Mouse (Mus musculus): ENCODE measurements around the gene Slc13a5. TPM values are rescaled to one million over a fixed set of nuclear protein-coding genes. Genes with fewer than 3 reads are reported as not detected.

Gene Slc13a5
- polyA plus RNA-seq, 1 experiment: 0.27 TPM

DNA sequence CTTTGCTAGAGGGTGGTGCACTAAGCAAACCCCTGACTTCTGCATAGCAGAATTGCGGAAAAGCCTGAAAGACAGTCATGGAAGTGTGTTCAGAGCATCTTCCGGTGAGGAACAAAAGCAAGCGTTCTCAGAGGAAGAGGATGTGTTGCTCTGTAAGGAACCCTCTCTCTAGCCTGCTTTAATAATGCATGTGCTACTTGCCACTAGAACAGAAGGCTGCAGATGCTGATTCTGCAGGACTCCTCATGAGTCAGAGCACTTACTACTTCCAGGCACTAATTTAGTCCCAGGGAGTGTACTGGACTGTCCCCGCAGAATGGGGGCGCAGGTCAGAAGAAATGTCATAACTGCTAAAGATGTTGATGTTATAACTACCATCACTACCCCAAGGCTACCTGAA, 49.9 kb downstream of the Slc13a5 start:
- 64% methylated on average over 5 of the region's 5 CpGs for WGBS
- no peak overlapping the region for H3K27ac ChIP-seq (ENCODE audit: insufficient read depth, low read depth, low read length)
- no peaks in the 10 kb centered on the region; the same call in 1 of the 2 replicates for H3K4me1 ChIP-seq (ENCODE audit: control insufficient read depth, insufficient read depth, low read length)
- no peaks in the 10 kb centered on the region for H3K36me3 ChIP-seq (ENCODE audit: control insufficient read depth, insufficient read depth, low read length)
- TF ChIP-seq POLR2A (IDR thresholded peaks at IDR 0.05; ENCODE audit: low read depth, low read length) (no peak), CTCF (conservative IDR thresholded peaks at IDR 0.05; ENCODE audit: insufficient read depth, insufficient read length, low read depth, low read length) (no peak)
- H3K27me3 ChIP-seq (replicated peaks; ENCODE audit: control insufficient read depth, insufficient read depth, low read length): no peaks in the 10 kb centered on the region
- DNase-seq: no peak
- no peak overlapping the region for H3K4me3 ChIP-seq (ENCODE audit: insufficient read depth, low read depth, low read length)

GRCm38 (mm10) chr11:72215410-72215797, 51.6 kb downstream of the Slc13a5 start, which contains the start of gene Med31:
Med31 (minus strand) TSS chr11:72215592.
- H3K27me3 ChIP-seq (replicated peaks; ENCODE audit: control insufficient read depth, insufficient read depth, low read length): no peaks in the 10 kb centered on the region
- H3K36me3 ChIP-seq (ENCODE audit: control insufficient read depth, insufficient read depth, low read length): no peaks in the 10 kb centered on the region
- TF ChIP-seq CTCF (conservative IDR thresholded peaks at IDR 0.05; ENCODE audit: insufficient read depth, insufficient read length, low read depth, low read length) (no peak), POLR2A (IDR thresholded peaks at IDR 0.05; ENCODE audit: low read depth, low read length) (no peak)
- peak; percentile 94 for DNase-seq
- H3K27ac ChIP-seq (ENCODE audit: insufficient read depth, low read depth, low read length): peak within 1 kb of the TSS; percentile 57
- H3K4me3 ChIP-seq (ENCODE audit: insufficient read depth, low read depth, low read length): peak within 1 kb of the TSS; percentile 86
- no peaks in the 10 kb centered on the region; the same call in 1 of the 2 replicates for H3K4me1 ChIP-seq (ENCODE audit: control insufficient read depth, insufficient read depth, low read length)
- under 1% methylated on average over 29 of the region's 29 CpGs for WGBS

- DNase-seq: peak; percentile 97
- no peaks in the 10 kb centered on the region for H3K27me3 ChIP-seq (replicated peaks; ENCODE audit: control insufficient read depth, insufficient read depth, low read length)
- peak overlapping the region; percentile 86 for H3K4me3 ChIP-seq (ENCODE audit: insufficient read depth, low read depth, low read length)
- under 1% methylated on average over 51 of the region's 51 CpGs for WGBS
- peak overlapping the region; percentile 57 for H3K27ac ChIP-seq (ENCODE audit: insufficient read depth, low read depth, low read length)
- H3K36me3 ChIP-seq (ENCODE audit: control insufficient read depth, insufficient read depth, low read length): no peaks in the 10 kb centered on the region
- no peak for TF ChIP-seq POLR2A (IDR thresholded peaks at IDR 0.05; ENCODE audit: low read depth, low read length)
- no peak for TF ChIP-seq CTCF (conservative IDR thresholded peaks at IDR 0.05; ENCODE audit: insufficient read depth, insufficient read length, low read depth, low read length)
- no peaks in the 10 kb centered on the region; the same call in 1 of the 2 replicates for H3K4me1 ChIP-seq (ENCODE audit: control insufficient read depth, insufficient read depth, low read length)
These were observed 52.2 kb downstream of the Slc13a5 start for GRCm38 (mm10) chr11:72214591-72215409.

GRCm38 (mm10) chr11:72207834-72208377, 59.1 kb downstream of the Slc13a5 start:
- no peaks in the 10 kb centered on the region for H3K27me3 ChIP-seq (replicated peaks; ENCODE audit: control insufficient read depth, insufficient read depth, low read length)
- H3K27ac ChIP-seq (ENCODE audit: insufficient read depth, low read depth, low read length): peak overlapping the region; percentile 54; the same call in 1 of the 2 replicates
- peak overlapping the region; percentile 91 for H3K4me3 ChIP-seq (ENCODE audit: insufficient read depth, low read depth, low read length)
- peak; percentile 73 for DNase-seq
- TF ChIP-seq POLR2A (IDR thresholded peaks at IDR 0.05; ENCODE audit: low read depth, low read length) (no peak), CTCF (conservative IDR thresholded peaks at IDR 0.05; ENCODE audit: insufficient read depth, insufficient read length, low read depth, low read length) (no peak)
- 3% methylated on average over 17 of the region's 17 CpGs for WGBS
- no peaks in the 10 kb centered on the region for H3K36me3 ChIP-seq (ENCODE audit: control insufficient read depth, insufficient read depth, low read length)
- H3K4me1 ChIP-seq (ENCODE audit: control insufficient read depth, insufficient read depth, low read length): 0 out of 2 replicates have a peak, but pooled peaks cover 5% of the 10 kb centered on the region

GRCm38 (mm10) chr11:72207204-72207833, 59.7 kb downstream of the Slc13a5 start, which contains the start of the genes 4933427D14Rik and Txndc17:
4933427D14Rik (minus strand) TSS chr11:72207459.
Txndc17 (plus strand) TSS chr11:72207547.
- Histone ChIP-seq H3K27ac (ENCODE audit: insufficient read depth, low read depth, low read length) (peak within 1 kb of the TSS; percentile 54; the same call in 1 of the 2 replicates), H3K4me3 (ENCODE audit: insufficient read depth, low read depth, low read length) (peak within 1 kb of the TSS; percentile 91), H3K27me3 (replicated peaks; ENCODE audit: control insufficient read depth, insufficient read depth, low read length) (no peaks in the 10 kb centered on the region), H3K4me1 (ENCODE audit: control insufficient read depth, insufficient read depth, low read length) (0 out of 2 replicates have a peak, but pooled peaks cover 5% of the 10 kb centered on the region), H3K36me3 (ENCODE audit: control insufficient read depth, insufficient read depth, low read length) (no peaks in the 10 kb centered on the region)
- peak; percentile 95 for DNase-seq
- TF ChIP-seq CTCF (conservative IDR thresholded peaks at IDR 0.05; ENCODE audit: insufficient read depth, insufficient read length, low read depth, low read length): no peak
- TF ChIP-seq POLR2A (IDR thresholded peaks at IDR 0.05; ENCODE audit: low read depth, low read length): peak; percentile 74
- WGBS: under 1% methylated on average over 42 of the region's 42 CpGs

DNA sequence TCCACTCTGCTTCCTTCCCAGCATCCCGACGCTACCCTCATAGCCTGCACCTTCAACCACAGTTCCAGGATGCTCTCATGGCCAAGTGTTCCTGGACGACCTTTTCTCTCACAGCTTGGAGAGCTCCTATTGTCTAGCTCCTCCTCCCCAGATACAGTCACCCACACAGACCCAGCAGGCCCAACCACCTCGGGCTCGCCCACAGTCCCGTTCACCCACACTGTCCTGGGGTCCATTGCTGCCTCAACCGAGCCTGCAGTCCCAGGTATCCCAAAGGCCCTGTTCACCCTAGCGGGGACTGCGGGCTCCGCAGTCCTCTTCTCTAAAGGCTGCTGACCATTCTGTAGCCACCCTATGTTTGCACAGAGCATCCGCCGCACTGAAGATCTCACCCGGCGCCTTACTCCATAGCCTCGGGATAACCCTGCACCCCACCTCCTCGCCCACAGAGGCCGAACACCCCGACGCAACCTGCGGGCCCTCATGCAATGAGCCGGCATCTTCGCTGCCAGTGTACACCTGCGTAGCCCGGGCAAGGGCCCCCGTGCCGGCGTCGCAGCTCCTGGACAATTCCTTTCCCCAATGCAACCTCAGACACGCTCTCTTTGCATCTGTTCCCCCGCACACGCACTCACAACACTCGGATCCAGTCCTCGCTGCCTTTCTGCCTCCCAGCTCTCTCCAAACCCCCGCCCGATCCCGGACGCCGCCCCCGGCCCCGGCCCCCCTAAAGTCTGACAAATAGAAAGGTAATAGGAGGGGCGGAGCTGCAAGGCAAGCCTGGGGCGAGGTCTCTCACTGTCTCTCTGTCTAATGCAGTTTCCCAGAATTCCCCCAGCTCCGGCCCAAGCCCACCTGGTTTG, 60.5 kb downstream of the Slc13a5 start, which contains the start of gene Gm43951:
Gene Gm43951 (minus strand): TSS at position 500 of the 863 bp plus-strand sequence.
- Histone ChIP-seq H3K4me1 (ENCODE audit: control insufficient read depth, insufficient read depth, low read length) (0 out of 2 replicates have a peak, but pooled peaks cover 5% of the 10 kb centered on the region), H3K27me3 (replicated peaks; ENCODE audit: control insufficient read depth, insufficient read depth, low read length) (no peaks in the 10 kb centered on the region), H3K36me3 (ENCODE audit: control insufficient read depth, insufficient read depth, low read length) (no peaks in the 10 kb centered on the region), H3K27ac (ENCODE audit: insufficient read depth, low read depth, low read length) (peak within 1 kb of the TSS; percentile 54; the same call in 1 of the 2 replicates), H3K4me3 (ENCODE audit: insufficient read depth, low read depth, low read length) (peak within 1 kb of the TSS; percentile 91)
- DNase-seq: peak; percentile 17
- TF ChIP-seq POLR2A (IDR thresholded peaks at IDR 0.05; ENCODE audit: low read depth, low read length) (no peak), CTCF (conservative IDR thresholded peaks at IDR 0.05; ENCODE audit: insufficient read depth, insufficient read length, low read depth, low read length) (no peak)
- whole genome bisulfite sequencing: under 1% methylated on average over 43 of the region's 43 CpGs
